Mouse (Mus musculus) telencephalon, adult 2 months (tissue): ENCODE results near the gene Endov.

Experiments
- DNase-seq: peaks from one replicate; pipeline ENCODE4 v3.0.0-alpha.2; 2011; ENCODE audit warnings: low read depth, low spot score

Gene Endov

GRCm38 (mm10) chr11:119516677-119517361 is 25.7 kb downstream of the Endov start:
- no peak for DNase-seq

GRCm38 (mm10) chr11:119519387-119519786 is 28.2 kb downstream of the Endov start:
- DNase-seq: no peak

- peak; percentile 64 for DNase-seq
These were observed 29.0 kb downstream of the Endov start for GRCm38 (mm10) chr11:119520005-119520712.

- DNase-seq: no peak
These were observed 29.5 kb downstream of the Endov start for GRCm38 (mm10) chr11:119520713-119521063.

- DNase-seq: no peak
These were observed 31.0 kb downstream of the Endov start for GRCm38 (mm10) chr11:119521920-119522710.

GRCm38 (mm10) chr11:119522779-119523178 is 31.6 kb downstream of the Endov start:
- DNase-seq: no peak

- no peak for DNase-seq
These were observed 32.2 kb downstream of the Endov start for GRCm38 (mm10) chr11:119523392-119523791.

GRCm38 (mm10) chr11:119524545-119524949 is 33.4 kb downstream of the Endov start:
- DNase-seq: peak; percentile 73

GRCm38 (mm10) chr11:119526068-119526966 is 35.2 kb downstream of the Endov start:
- DNase-seq: no peak

- DNase-seq: no peak
These were observed 37.8 kb downstream of the Endov start for GRCm38 (mm10) chr11:119528930-119529329.

GRCm38 (mm10) chr11:119532460-119532859 is 41.3 kb downstream of the Endov start:
- DNase-seq: no peak

- DNase-seq: no peak
These were observed 42.6 kb downstream of the Endov start for GRCm38 (mm10) chr11:119533745-119534144.

GRCm38 (mm10) chr11:119539944-119540343 is 48.8 kb downstream of the Endov start:
- no peak for DNase-seq

GRCm38 (mm10) chr11:119540560-119540959 is 49.4 kb downstream of the Endov start:
- no peak for DNase-seq

GRCm38 (mm10) chr11:119541082-119541481 is 49.9 kb downstream of the Endov start:
- DNase-seq: no peak

GRCm38 (mm10) chr11:119542371-119542770 is 51.2 kb downstream of the Endov start:
- no peak for DNase-seq

GRCm38 (mm10) chr11:119542886-119543285 is 51.7 kb downstream of the Endov start:
- DNase-seq: no peak

- no peak for DNase-seq
These were observed 52.8 kb downstream of the Endov start for GRCm38 (mm10) chr11:119543816-119544517.

- DNase-seq: no peak
These were observed 53.5 kb downstream of the Endov start for GRCm38 (mm10) chr11:119544518-119545105.

- DNase-seq: no peak
These were observed 54.1 kb downstream of the Endov start for GRCm38 (mm10) chr11:119545281-119545680.
